27 mouse cellular contexts compared by ENCODE assay signal in genomic region chr2:172406173-172406572, GRCm38 (mm10). TPM values are rescaled to one million over a fixed set of nuclear protein-coding genes. Genes with fewer than 3 reads are reported as not detected.
A peak's percentile ranks its signal among the peaks of the same experiment; 100 is the strongest.
DNase-seq lines count a peak whose midpoint lies in the region; ATAC-seq and TF ChIP-seq lines count a peak whose summit lies in the region.
"Had no signal": no experiment of that assay in that cellular context is flagged by ENCODE, and none has a peak within 500 bp of the region (broad histone marks: within the 10 kb centered on the region; RNA-seq: fewer than 3 reads in every experiment).

No protein-coding gene starts in this region.

- no peak overlapping the region for H3K4me3 ChIP-seq in heart, embryonic 13.5 days
- no peak overlapping the region for H3K4me3 ChIP-seq in lung, embryonic 14.5 days (ENCODE audit: low read depth, low read length)
- H3K4me3 ChIP-seq in lung, adult 2 months (replicated peaks; ENCODE audit: extremely low read depth, low read depth, low read length), result no peak overlapping the region
- no peak overlapping the region for H3K4me3 ChIP-seq in forebrain, embryonic 13.5 days
- H3K4me3 ChIP-seq: embryonic facial prominence, embryonic 15.5 days; erythroblast, embryonic 14.5 days; forebrain, embryonic 10.5 days; forebrain, embryonic 15.5 days; heart, embryonic 10.5 days; heart, embryonic 15.5 days; hindbrain, embryonic 10.5 days had no signal

- peaks cover 23% of the 10 kb centered on the region; the same call in 1 of the 2 replicates for H3K27me3 ChIP-seq in heart, embryonic 13.5 days (replicated peaks)
- no peaks in the 10 kb centered on the region for H3K27me3 ChIP-seq in lung, embryonic 14.5 days (ENCODE audit: insufficient read depth, low read length)
- no peaks in the 10 kb centered on the region for H3K27me3 ChIP-seq in forebrain, embryonic 13.5 days
- H3K27me3 ChIP-seq: embryonic facial prominence, embryonic 15.5 days; forebrain, embryonic 15.5 days had no signal

- no peak for TF ChIP-seq CTCF in lung, embryonic 14.5 days (IDR thresholded peaks at IDR 0.05; ENCODE audit: low read depth)
- TF ChIP-seq CTCF in lung, adult 2 months (IDR thresholded peaks at IDR 0.05; ENCODE audit: insufficient read depth, low read length), result no peak

- no peaks in the 10 kb centered on the region for H3K36me3 ChIP-seq in heart, embryonic 13.5 days
- no peaks in the 10 kb centered on the region for H3K36me3 ChIP-seq in lung, embryonic 14.5 days (ENCODE audit: insufficient read depth)
- no peaks in the 10 kb centered on the region for H3K36me3 ChIP-seq in forebrain, embryonic 13.5 days (ENCODE audit: poor library complexity, severe bottlenecking)
- H3K36me3 ChIP-seq: embryonic facial prominence, embryonic 15.5 days; forebrain, embryonic 10.5 days; forebrain, embryonic 15.5 days; G1E; heart, embryonic 10.5 days; heart, embryonic 15.5 days; hindbrain, embryonic 10.5 days had no signal

- H3K27ac ChIP-seq in heart, embryonic 13.5 days (replicated peaks), result 0 out of 2 replicates have a peak overlapping the region, but pooled peaks have one; percentile 15
- no peak overlapping the region for H3K27ac ChIP-seq in lung, embryonic 14.5 days (ENCODE audit: low read depth)
- no peak overlapping the region for H3K27ac ChIP-seq in forebrain, embryonic 13.5 days
- H3K27ac ChIP-seq: embryonic facial prominence, embryonic 15.5 days; forebrain, embryonic 10.5 days; forebrain, embryonic 15.5 days; heart, embryonic 10.5 days; heart, embryonic 15.5 days; hindbrain, embryonic 10.5 days; hindbrain, embryonic 14.5 days had no signal

- DNase-seq in heart, postnatal 4 days, result no peak
- DNase-seq in lung, embryonic 14.5 days, result peak; percentile 16
- no peak for DNase-seq in lung, adult 2 months
- DNase-seq in spleen, adult 12 weeks (ENCODE audit: low spot score), result no peak
- DNase-seq: adrenal gland, adult 8-10 months; adrenal gland, postnatal 36 days; B cell, adult 2 months; cerebellum, adult 2 months; cerebellum, postnatal 10 days; embryo, embryonic 11 days; gastrocnemius, postnatal 36 days; heart, postnatal 14 days had no signal

- ATAC-seq in heart, embryonic 13.5 days (ENCODE audit: extremely low read depth, insufficient number of reproducible peaks, low FRiP score, low TSS enrichment), result no peak
- ATAC-seq in lung, embryonic 14.5 days (ENCODE audit: insufficient read depth), result no peak
- peak; percentile 53 for ATAC-seq in megakaryocyte, adult 5-6 weeks (ENCODE audit: poor library complexity, severe bottlenecking)
- no peak for ATAC-seq in forebrain, embryonic 13.5 days
- ATAC-seq: CD4-positive, CD25-positive, alpha-beta regulatory T cell, adult 4 months; forebrain, embryonic 15.5 days had no signal

- TF ChIP-seq POLR2A in lung, adult 2 months (IDR thresholded peaks at IDR 0.05; ENCODE audit: borderline replicate concordance, extremely low read depth, low read depth, low read length), result no peak

- WGBS in heart, embryonic 13.5 days, result 60% methylated on average over 4 of the region's 4 CpGs
- 56% methylated on average over 4 of the region's 4 CpGs for WGBS in lung, embryonic 14.5 days
- 31% methylated on average over 4 of the region's 4 CpGs for WGBS in lung, adult 2 months
- WGBS in forebrain, embryonic 13.5 days, result 86% methylated on average over 4 of the region's 4 CpGs

- H3K9me3 ChIP-seq in heart, embryonic 13.5 days, result no peaks in the 10 kb centered on the region
- H3K9me3 ChIP-seq in lung, embryonic 14.5 days (ENCODE audit: low read depth, low read length), result no peaks in the 10 kb centered on the region
- no peaks in the 10 kb centered on the region for H3K9me3 ChIP-seq in forebrain, embryonic 13.5 days (replicated peaks)
- H3K9me3 ChIP-seq: embryonic facial prominence, embryonic 15.5 days; forebrain, embryonic 10.5 days; forebrain, embryonic 15.5 days; G1E; heart, embryonic 10.5 days; heart, embryonic 15.5 days; hindbrain, embryonic 10.5 days had no signal

- H3K4me1 ChIP-seq in heart, embryonic 13.5 days, result peaks cover 3% of the 10 kb centered on the region; the same call in 1 of the 2 replicates
- peaks cover 5% of the 10 kb centered on the region; the same call in 1 of the 2 replicates for H3K4me1 ChIP-seq in lung, embryonic 14.5 days (ENCODE audit: insufficient read depth)
- H3K4me1 ChIP-seq in lung, adult 2 months (ENCODE audit: control insufficient read depth, insufficient read depth, low read length), result no peaks in the 10 kb centered on the region
- H3K4me1 ChIP-seq in forebrain, embryonic 13.5 days, result no peaks in the 10 kb centered on the region
- H3K4me1 ChIP-seq: embryonic facial prominence, embryonic 15.5 days; forebrain, embryonic 15.5 days; heart, embryonic 15.5 days had no signal

- H3K4me2 ChIP-seq in heart, embryonic 13.5 days, result no peak overlapping the region
- no peak overlapping the region for H3K4me2 ChIP-seq in lung, embryonic 14.5 days
- no peak overlapping the region for H3K4me2 ChIP-seq in forebrain, embryonic 13.5 days
- H3K4me2 ChIP-seq: embryonic facial prominence, embryonic 15.5 days; forebrain, embryonic 15.5 days; heart, embryonic 15.5 days; hindbrain, embryonic 14.5 days had no signal

- no peak overlapping the region for H3K9ac ChIP-seq in heart, embryonic 13.5 days
- no peak overlapping the region for H3K9ac ChIP-seq in lung, embryonic 14.5 days
- no peak overlapping the region for H3K9ac ChIP-seq in forebrain, embryonic 13.5 days
- H3K9ac ChIP-seq: embryonic facial prominence, embryonic 15.5 days; forebrain, embryonic 15.5 days; heart, embryonic 15.5 days; hindbrain, embryonic 14.5 days had no signal

RNA-seq across cellular contexts. Expression of gene Cass4, which starts 12.6 kb away (rescaled TPM):
- polyA plus RNA-seq in heart, embryonic 13.5 days (2015; fragmentation: Nextera tagmentation; extraction: Ambion mirVana), result 0.20 and 0.45 TPM in 2 replicates
- under 1 TPM; 0.27 to 0.29 TPM for total RNA-seq in heart, postnatal 4 days (2021)
- 2.6 and 2.7 TPM in 2 replicates for polyA plus RNA-seq in lung, embryonic 14.5 days (2014; fragmentation: Nextera tagmentation; extraction: Ambion mirVana)
- polyA plus RNA-seq in lung, adult 2 months (2012; rRNA removed), result 3.4 and 7.6 TPM in 2 replicates
- 4.0 TPM in 2 replicates for total RNA-seq in megakaryocyte, adult 5-6 weeks (2015)
- 3.6 and 5.3 TPM in 2 replicates for total RNA-seq in megakaryocyte, adult 5-6 weeks (2017)
- 0.05 TPM in 1 of 2 replicates, not detected in the other for polyA plus RNA-seq in forebrain, embryonic 13.5 days (2015; fragmentation: Nextera tagmentation; extraction: Ambion mirVana)
- polyA plus RNA-seq: erythroblast, embryonic 14.5 days had no signal

RNA-seq across cellular contexts. Expression of gene Rtf2, which starts 34.2 kb away (rescaled TPM):
- polyA plus RNA-seq in heart, embryonic 13.5 days (2015; fragmentation: Nextera tagmentation; extraction: Ambion mirVana), result 49.9 and 50.6 TPM in 2 replicates
- 10 to 100 TPM; 39.3 to 41.1 TPM for total RNA-seq in heart, postnatal 4 days (2021)
- 69.7 and 73.6 TPM in 2 replicates for polyA plus RNA-seq in lung, embryonic 14.5 days (2014; fragmentation: Nextera tagmentation; extraction: Ambion mirVana)
- polyA plus RNA-seq in lung, adult 2 months (2012; rRNA removed), result 34.1 and 47.6 TPM in 2 replicates
- total RNA-seq in megakaryocyte, adult 5-6 weeks (2015), result 49.3 and 54.0 TPM in 2 replicates
- 190 and 209 TPM in 2 replicates for total RNA-seq in megakaryocyte, adult 5-6 weeks (2017)
- 99.2 and 99.3 TPM in 2 replicates for polyA plus RNA-seq in forebrain, embryonic 13.5 days (2015; fragmentation: Nextera tagmentation; extraction: Ambion mirVana)

RNA-seq across cellular contexts. Expression of gene Cstf1, which starts 35.7 kb away (rescaled TPM):
- polyA plus RNA-seq in heart, embryonic 13.5 days (2015; fragmentation: Nextera tagmentation; extraction: Ambion mirVana), result 27.5 and 28.0 TPM in 2 replicates
- 10 to 100 TPM; 29.8 to 31.4 TPM for total RNA-seq in heart, postnatal 4 days (2021)
- polyA plus RNA-seq in lung, embryonic 14.5 days (2014; fragmentation: Nextera tagmentation; extraction: Ambion mirVana), result 50.2 and 53.9 TPM in 2 replicates
- 22.4 and 23.1 TPM in 2 replicates for polyA plus RNA-seq in lung, adult 2 months (2012; rRNA removed)
- 18.5 and 19.7 TPM in 2 replicates for total RNA-seq in megakaryocyte, adult 5-6 weeks (2015)
- 34.4 and 39.7 TPM in 2 replicates for total RNA-seq in megakaryocyte, adult 5-6 weeks (2017)
- polyA plus RNA-seq in forebrain, embryonic 13.5 days (2015; fragmentation: Nextera tagmentation; extraction: Ambion mirVana), result 36.8 and 37.9 TPM in 2 replicates

RNA-seq across cellular contexts. Expression of gene Aurka, which starts 35.8 kb away (rescaled TPM):
- 86.6 and 98.3 TPM in 2 replicates for polyA plus RNA-seq in heart, embryonic 13.5 days (2015; fragmentation: Nextera tagmentation; extraction: Ambion mirVana)
- total RNA-seq in heart, postnatal 4 days (2021), result 10 to 100 TPM; 38.5 to 44.6 TPM
- 161 and 165 TPM in 2 replicates for polyA plus RNA-seq in lung, embryonic 14.5 days (2014; fragmentation: Nextera tagmentation; extraction: Ambion mirVana)
- 1.0 and 2.0 TPM in 2 replicates for polyA plus RNA-seq in lung, adult 2 months (2012; rRNA removed)
- 46.6 and 51.4 TPM in 2 replicates for total RNA-seq in megakaryocyte, adult 5-6 weeks (2015)
- total RNA-seq in megakaryocyte, adult 5-6 weeks (2017), result 79.4 and 81.0 TPM in 2 replicates
- 100 and 102 TPM in 2 replicates for polyA plus RNA-seq in forebrain, embryonic 13.5 days (2015; fragmentation: Nextera tagmentation; extraction: Ambion mirVana)

RNA-seq across cellular contexts. Expression of gene Gcnt7, which starts 52.2 kb away (rescaled TPM):
- 0.78 and 0.94 TPM in 2 replicates for polyA plus RNA-seq in heart, embryonic 13.5 days (2015; fragmentation: Nextera tagmentation; extraction: Ambion mirVana)
- total RNA-seq in heart, postnatal 4 days (2021), result not detected
- 1.2 and 1.5 TPM in 2 replicates for polyA plus RNA-seq in lung, embryonic 14.5 days (2014; fragmentation: Nextera tagmentation; extraction: Ambion mirVana)
- polyA plus RNA-seq in lung, adult 2 months (2012; rRNA removed), result 0.06 TPM in 1 of 2 replicates, not detected in the other
- total RNA-seq in megakaryocyte, adult 5-6 weeks (2015), result not detected in 2 replicates
- total RNA-seq in megakaryocyte, adult 5-6 weeks (2017), result not detected in 2 replicates
- polyA plus RNA-seq in forebrain, embryonic 13.5 days (2015; fragmentation: Nextera tagmentation; extraction: Ambion mirVana), result 1.6 and 2.4 TPM in 2 replicates
- total RNA-seq: adrenal gland, adult 8-10 months; adrenal gland, postnatal 36 days; gastrocnemius, adult 8-10 months; gastrocnemius, postnatal 36 days; heart, adult 18-20 months; heart, postnatal 14 days had no signal
- polyA plus RNA-seq: cerebellum, adult 2 months; erythroblast, embryonic 14.5 days; G1E had no signal
